Mouse (Mus musculus) thymus, postnatal 36 days (tissue): ENCODE results near the gene Actrt3.

Experiments
- DNase-seq, 2 experiments: peaks; one replicate each; pipeline ENCODE4 v3.0.0; 2022; ENCODE audit warnings: mixed read lengths in 2 of 2

Actrt3 gene

GRCm38 (mm10) chr3:30599711-30600545, at the start of gene Actrt3:
Gene Actrt3, minus strand, starts transcription at chr3:30599939.
- peak; percentile 35 to 53 for DNase-seq

- no peak for DNase-seq
These were observed 48.7 kb upstream of the Actrt3 start for GRCm38 (mm10) chr3:30648466-30648865.

- no peak for DNase-seq
These were observed 47.8 kb upstream of the Actrt3 start, which contains the start of gene Lrrc34 for GRCm38 (mm10) chr3:30647440-30648090. Gene Lrrc34, minus strand, starts transcription at chr3:30647869.

GRCm38 (mm10) chr3:30646761-30647160, 47.0 kb upstream of the Actrt3 start:
- DNase-seq = no peak

- DNase-seq = no peak
These were observed 44.5 kb upstream of the Actrt3 start, which contains the start of gene Lrriq4 for GRCm38 (mm10) chr3:30644207-30644606. Gene Lrriq4, plus strand, starts transcription at chr3:30644507.

GRCm38 (mm10) chr3:30635629-30636028, 35.9 kb upstream of the Actrt3 start:
- DNase-seq = no peak

- no peak for DNase-seq
These were observed 33.9 kb upstream of the Actrt3 start for GRCm38 (mm10) chr3:30633681-30634080.

GRCm38 (mm10) chr3:30620132-30620531, 20.4 kb upstream of the Actrt3 start:
- DNase-seq = no peak

- peak; percentile 22 to 42 for DNase-seq
These were observed 11.2 kb upstream of the Actrt3 start for GRCm38 (mm10) chr3:30610930-30611329.

GRCm38 (mm10) chr3:30608999-30609398, 9.3 kb upstream of the Actrt3 start:
- no peak for DNase-seq

- DNase-seq = no peak
These were observed 3.5 kb upstream of the Actrt3 start for GRCm38 (mm10) chr3:30603256-30603655.

- peak in 1 of 2 experiments; percentile 80 for DNase-seq
These were observed 3.0 kb upstream of the Actrt3 start for GRCm38 (mm10) chr3:30602740-30603098.

GRCm38 (mm10) chr3:30602065-30602739, 2.5 kb upstream of the Actrt3 start, which contains the start of gene Mynn:
Gene Mynn, plus strand, starts transcription at chr3:30602065.
- DNase-seq = peak; percentile 96 to 97

GRCm38 (mm10) chr3:30601610-30602064, 1.9 kb upstream of the Actrt3 start:
- DNase-seq = no peak

GRCm38 (mm10) chr3:30601175-30601574, 1.4 kb upstream of the Actrt3 start:
- peak; percentile 85 to 91 for DNase-seq

GRCm38 (mm10) chr3:30600717-30601116, 978 bp upstream of the Actrt3 start:
- DNase-seq = peak; percentile 34 to 40

GRCm38 (mm10) chr3:30597271-30597670, 2.5 kb downstream of the Actrt3 start:
- DNase-seq = no peak

GRCm38 (mm10) chr3:30595111-30595832, 4.5 kb downstream of the Actrt3 start:
- DNase-seq = peak; percentile 9 to 18

GRCm38 (mm10) chr3:30593719-30594485, 5.8 kb downstream of the Actrt3 start:
- DNase-seq = peak in 1 of 2 experiments; percentile 11

- no peak for DNase-seq
These were observed 7.3 kb downstream of the Actrt3 start for GRCm38 (mm10) chr3:30592418-30592853.

GRCm38 (mm10) chr3:30588865-30589264, 10.9 kb downstream of the Actrt3 start:
- no peak for DNase-seq

- no peak for DNase-seq
These were observed 26.2 kb downstream of the Actrt3 start for GRCm38 (mm10) chr3:30573549-30573948.
